Mouse (Mus musculus): Measurements from ENCODE around the gene Opcml.

- TF ChIP-seq POLR2A (IDR thresholded peaks at IDR 0.05; ENCODE audit: low read depth, low read length) (no peak), CTCF (conservative IDR thresholded peaks at IDR 0.05; ENCODE audit: insufficient read depth, insufficient read length, low read depth, low read length) (no peak)
Measured at GRCm38 (mm10) chr9:28222726-28223125, 432.2 kb downstream of the Opcml start.
